Mouse (Mus musculus): ENCODE measurements around the gene Gon4l. TPM values are rescaled to one million over a fixed set of nuclear protein-coding genes. Genes with fewer than 3 reads are reported as not detected.

Gon4l gene
- polyA plus RNA-seq, 1 experiment from 2014 or later: 9.2 TPM

- Histone ChIP-seq H3K9ac (peak within 1 kb of the TSS; percentile 97), H3K4me3 (peak within 1 kb of the TSS; percentile 97), H3K36me3 (no peaks in the 10 kb centered on the region), H3K4me2 (peak within 1 kb of the TSS; percentile 71), H3K4me1 (peaks cover 25% of the 10 kb centered on the region), H3K9me3 (no peaks in the 10 kb centered on the region), H3K27me3 (no peaks in the 10 kb centered on the region), H3K27ac (peak within 1 kb of the TSS; percentile 99)
- peak; percentile 82 for ATAC-seq (ENCODE audit: borderline replicate concordance, extremely low read depth, low FRiP score, low TSS enrichment)
- under 1% methylated on average over 25 of the region's 64 CpGs for WGBS
Measured at GRCm38 (mm10) chr3:88950576-88951326, 115.7 kb downstream of the Gon4l start, which contains the start of the genes Ash1l and Dap3. Gene Ash1l, plus strand, starts transcription at chr3:88950622. Gene Dap3, minus strand, starts transcription at chr3:88951181.

- Histone ChIP-seq H3K4me2 (peak overlapping the region; percentile 71), H3K36me3 (no peaks in the 10 kb centered on the region), H3K27ac (peak overlapping the region; percentile 99), H3K9ac (peak overlapping the region; percentile 97), H3K27me3 (no peaks in the 10 kb centered on the region), H3K9me3 (no peaks in the 10 kb centered on the region), H3K4me1 (peaks cover 25% of the 10 kb centered on the region), H3K4me3 (peak overlapping the region; percentile 97)
- 0% methylated on average over 5 of the region's 5 CpGs for WGBS
- no peak for ATAC-seq (ENCODE audit: borderline replicate concordance, extremely low read depth, low FRiP score, low TSS enrichment)
Measured at GRCm38 (mm10) chr3:88951327-88951800, 116.3 kb downstream of the Gon4l start.

- WGBS: 77% methylated on average over 4 of the region's 4 CpGs
- peaks cover 21% of the 10 kb centered on the region for H3K4me1 ChIP-seq
- ATAC-seq (ENCODE audit: borderline replicate concordance, extremely low read depth, low FRiP score, low TSS enrichment): no peak
- no peaks in the 10 kb centered on the region for H3K27me3 ChIP-seq
- H3K36me3 ChIP-seq: no peaks in the 10 kb centered on the region
- no peak overlapping the region for H3K27ac ChIP-seq
- H3K9me3 ChIP-seq: no peaks in the 10 kb centered on the region
- no peak overlapping the region for H3K4me2 ChIP-seq
- H3K4me3 ChIP-seq: no peak overlapping the region
- no peak overlapping the region for H3K9ac ChIP-seq
Measured at GRCm38 (mm10) chr3:88953246-88953645, 118.2 kb downstream of the Gon4l start.

- peaks cover 16% of the 10 kb centered on the region for H3K4me1 ChIP-seq
- H3K4me2 ChIP-seq: no peak overlapping the region
- no peak for ATAC-seq (ENCODE audit: borderline replicate concordance, extremely low read depth, low FRiP score, low TSS enrichment)
- no peaks in the 10 kb centered on the region for H3K27me3 ChIP-seq
- H3K9ac ChIP-seq: no peak overlapping the region
- H3K9me3 ChIP-seq: no peaks in the 10 kb centered on the region
- no peak overlapping the region for H3K27ac ChIP-seq
- no peak overlapping the region for H3K4me3 ChIP-seq
- no peaks in the 10 kb centered on the region for H3K36me3 ChIP-seq
Measured at GRCm38 (mm10) chr3:88953736-88954135, 118.7 kb downstream of the Gon4l start.

Other genes starting within 250 kb of the Gon4l start
- gene Arhgef2, start 229.3 kb upstream of the Gon4l start, polyA plus RNA-seq (2015; fragmentation: Nextera tagmentation; extraction: Ambion mirVana): 105 and 116 TPM in 2 replicates
- not detected in 2 replicates for gene Rxfp4, start 182.1 kb upstream of the Gon4l start, polyA plus RNA-seq (2015; fragmentation: Nextera tagmentation; extraction: Ambion mirVana)
- gene Khdc4, start 149.4 kb upstream of the Gon4l start, polyA plus RNA-seq (2015; fragmentation: Nextera tagmentation; extraction: Ambion mirVana): 90.7 and 93.1 TPM in 2 replicates
- 58.3 and 62.8 TPM in 2 replicates for gene Rit1, start 118.4 kb upstream of the Gon4l start, polyA plus RNA-seq (2015; fragmentation: Nextera tagmentation; extraction: Ambion mirVana)
- gene Syt11, start 60.1 kb upstream of the Gon4l start, polyA plus RNA-seq (2015; fragmentation: Nextera tagmentation; extraction: Ambion mirVana): 7.5 and 7.7 TPM in 2 replicates
- 45.1 and 46.1 TPM in 2 replicates for gene Msto1, start 78.8 kb downstream of the Gon4l start, polyA plus RNA-seq (2015; fragmentation: Nextera tagmentation; extraction: Ambion mirVana)
- gene Ash1l, start 115.4 kb downstream of the Gon4l start, polyA plus RNA-seq (2015; fragmentation: Nextera tagmentation; extraction: Ambion mirVana): 16.9 and 20.1 TPM in 2 replicates
- gene Dap3, start 116.0 kb downstream of the Gon4l start, polyA plus RNA-seq (2015; fragmentation: Nextera tagmentation; extraction: Ambion mirVana): 139 and 140 TPM in 2 replicates